Mouse (Mus musculus) gastrocnemius, postnatal 14 days (tissue): ENCODE measurements around the gene Mypop. TPM values are rescaled to one million over a fixed set of nuclear protein-coding genes. Genes with fewer than 3 reads are reported as not detected.

Experiments used
- DNase-seq: peaks from one replicate; pipeline ENCODE4 v3.0.0; 2021; ENCODE audit warnings: mixed read lengths
- intact Hi-C: fragments of 180-260 bp; cut with DNase I; formaldehyde crosslinking; loops from one replicate; pipeline ENCODE4 v1.15.1; 2025; ENCODE audit warnings: low total_unique reads
- long read RNA-seq, 2 experiments: library from polyadenylated mRNA; stranded (forward); transcript quantifications; one replicate each; pipeline ENCODE4 v2.0.0; 2021
- total RNA-seq, 2 experiments: library from RNA; stranded (reverse); gene quantifications; 2 replicates each; pipeline ENCODE4 v1.2.3; 2021

The Mypop gene
- 1 to 10 TPM; 2.2 to 3.7 TPM for total RNA-seq
- long read RNA-seq, experiment 1 = 0 reads
- long read RNA-seq, experiment 2, partial matches to known transcripts = 0 of 2 reads
- long read RNA-seq, experiment 2, other reads (novel, unspliced or antisense) = 0 of 2 reads

- intact Hi-C loops = no loop called here
- DNase-seq = peak; percentile 99
These were observed at the start of gene Mypop for GRCm38 (mm10) chr7:18990601-18991295. Mypop (plus strand) TSS chr7:18991245.

- no peak for DNase-seq
- intact Hi-C loops = no loop called here
These were observed 48.7 kb upstream of the Mypop start for GRCm38 (mm10) chr7:18942376-18942775.

DNA sequence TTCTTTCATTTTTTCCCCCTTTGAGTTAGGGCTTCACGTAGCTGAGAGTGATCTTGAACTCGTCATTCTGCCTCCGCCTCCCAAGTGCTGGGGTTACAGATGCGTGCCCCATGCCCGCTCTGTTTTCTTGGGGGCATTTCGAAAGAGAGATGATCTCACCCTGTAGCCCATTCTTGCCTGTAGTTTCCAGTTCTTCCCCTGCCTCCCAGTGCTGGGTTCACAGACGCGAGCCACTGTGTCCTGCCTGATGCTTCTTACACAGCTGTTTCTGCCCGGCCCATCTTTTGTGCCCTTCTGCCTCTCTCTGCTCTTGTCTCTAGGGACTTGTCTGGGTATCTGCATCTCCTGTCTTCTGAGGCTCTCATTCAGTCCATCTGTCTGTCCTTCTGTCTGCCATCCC, 48.2 kb upstream of the Mypop start:
- intact Hi-C loops = no loop called here
- no peak for DNase-seq

GRCm38 (mm10) chr7:18948151-18948550, 42.9 kb upstream of the Mypop start:
- intact Hi-C loops = no loop called here
- DNase-seq = no peak

- intact Hi-C loops = no loop called here
- DNase-seq = no peak
These were observed 41.1 kb upstream of the Mypop start for GRCm38 (mm10) chr7:18949781-18950522.

- intact Hi-C loops = no loop called here
- DNase-seq = no peak
These were observed 40.3 kb upstream of the Mypop start for GRCm38 (mm10) chr7:18950523-18951315.

GRCm38 (mm10) chr7:18951397-18951796, 39.6 kb upstream of the Mypop start:
- intact Hi-C loops = no loop called here

GRCm38 (mm10) chr7:18957569-18958383, 33.3 kb upstream of the Mypop start:
- peak; percentile 53 for DNase-seq
- intact Hi-C loops = no loop called here

More at GRCm38 (mm10) chr7:18951397-18951796, 39.6 kb upstream of the Mypop start:
- peak; percentile 35 for DNase-seq

- intact Hi-C loops = no loop called here
- no peak for DNase-seq
These were observed 32.7 kb upstream of the Mypop start for GRCm38 (mm10) chr7:18958384-18958766.

DNA sequence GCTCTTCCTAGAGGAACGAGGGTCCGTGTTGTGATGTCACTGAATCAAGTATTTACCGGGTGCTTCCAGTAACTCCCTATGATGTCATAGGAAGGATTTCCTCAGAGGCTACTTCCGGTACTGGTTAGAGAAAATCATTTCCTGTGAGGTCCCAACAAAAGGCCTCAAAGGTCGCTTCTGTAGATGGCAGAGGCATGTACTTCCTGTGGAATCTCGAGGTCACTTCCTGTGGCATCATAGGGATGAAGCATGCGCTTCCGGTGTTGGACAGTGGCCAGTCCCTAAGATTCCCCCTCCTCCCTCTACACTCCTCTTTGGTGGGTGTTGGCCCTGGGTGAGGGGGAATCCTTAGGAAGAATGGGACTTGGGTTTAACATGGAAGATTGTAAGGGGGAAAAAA, 31.6 kb upstream of the Mypop start:
- DNase-seq = no peak
- intact Hi-C loops = no loop called here

DNA sequence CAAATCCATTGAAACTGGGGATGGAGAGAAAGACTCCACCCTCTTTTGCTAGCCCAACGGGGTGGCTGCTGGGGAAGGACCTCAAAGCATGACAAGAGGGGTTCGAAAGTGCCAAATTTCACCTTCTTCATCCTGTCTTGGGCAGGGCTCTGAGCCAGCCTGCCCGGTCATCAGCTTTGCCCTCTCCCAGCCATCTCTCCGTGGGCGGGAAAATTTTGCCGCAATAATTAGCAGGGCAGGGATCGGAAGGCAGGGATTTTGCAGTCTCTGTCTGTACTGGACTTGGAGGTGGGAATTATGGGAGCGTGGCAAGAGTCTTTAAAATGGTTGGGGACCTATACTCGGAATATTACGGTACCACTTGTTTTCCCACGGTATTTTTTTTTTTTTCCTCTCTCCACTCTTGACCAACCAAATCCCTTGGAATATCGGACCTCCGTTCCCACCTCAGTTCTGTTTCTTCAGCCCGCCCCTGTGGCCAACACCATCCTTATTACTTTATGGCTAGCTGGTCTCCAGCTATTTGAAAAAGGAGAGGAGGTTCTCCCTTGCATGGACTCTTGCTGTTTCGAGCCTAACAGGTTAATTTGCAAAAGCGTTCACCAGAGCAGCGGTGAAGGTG, 28.8 kb upstream of the Mypop start:
- intact Hi-C loops = no loop called here
- no peak for DNase-seq

DNA sequence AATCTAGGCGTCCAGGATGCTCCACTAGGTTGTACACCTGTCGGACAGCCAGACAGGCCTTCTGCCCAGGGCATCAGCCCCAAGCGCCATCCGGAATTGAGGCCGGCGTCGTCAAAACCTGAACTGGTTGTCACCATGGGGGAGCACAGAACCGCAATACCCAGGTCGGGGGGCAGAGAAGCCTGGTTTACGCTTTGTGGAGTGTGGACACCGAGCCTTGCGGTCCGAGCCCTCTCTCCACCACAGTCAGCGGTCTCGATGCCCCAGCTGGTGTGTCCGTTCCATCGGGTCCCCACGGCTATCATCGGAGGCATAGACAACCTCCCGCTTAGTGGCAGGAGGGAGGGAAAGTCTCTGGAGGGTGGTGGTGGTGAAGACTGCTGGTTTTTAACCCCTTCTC, 28.2 kb upstream of the Mypop start:
- DNase-seq = no peak
- intact Hi-C loops = no loop called here

- intact Hi-C loops = no loop called here
These were observed 27.7 kb upstream of the Mypop start for GRCm38 (mm10) chr7:18963294-18963843.

DNA sequence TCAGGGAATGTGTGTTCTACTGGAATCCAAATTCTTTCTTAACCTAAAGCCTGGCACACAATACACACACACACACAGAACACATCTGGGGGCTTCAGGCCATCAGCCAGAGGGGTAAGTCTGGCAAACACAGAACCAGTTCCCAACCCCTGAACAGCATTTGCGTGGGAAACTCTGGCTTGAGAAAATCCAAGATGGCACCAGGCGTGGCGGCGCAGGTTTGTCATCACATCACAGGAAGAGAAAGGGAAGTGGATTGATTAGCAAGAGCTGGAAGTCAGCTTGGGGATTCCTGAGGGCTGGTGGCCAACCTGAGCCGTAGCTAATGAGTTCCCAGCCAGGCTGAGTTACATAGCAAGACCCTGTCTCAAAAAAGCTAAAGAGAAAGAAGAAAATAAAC, 25.7 kb upstream of the Mypop start:
- intact Hi-C loops = no loop called here
- no peak for DNase-seq

More at GRCm38 (mm10) chr7:18963294-18963843, 27.7 kb upstream of the Mypop start:
- DNase-seq = no peak

- no peak for DNase-seq
- intact Hi-C loops = no loop called here
These were observed 23.4 kb upstream of the Mypop start for GRCm38 (mm10) chr7:18967603-18968002.

- intact Hi-C loops = no loop called here
- DNase-seq = no peak
These were observed 20.1 kb upstream of the Mypop start for GRCm38 (mm10) chr7:18970956-18971355.

- intact Hi-C loops = no loop called here
- no peak for DNase-seq
These were observed 12.7 kb upstream of the Mypop start for GRCm38 (mm10) chr7:18978381-18978780.

DNA sequence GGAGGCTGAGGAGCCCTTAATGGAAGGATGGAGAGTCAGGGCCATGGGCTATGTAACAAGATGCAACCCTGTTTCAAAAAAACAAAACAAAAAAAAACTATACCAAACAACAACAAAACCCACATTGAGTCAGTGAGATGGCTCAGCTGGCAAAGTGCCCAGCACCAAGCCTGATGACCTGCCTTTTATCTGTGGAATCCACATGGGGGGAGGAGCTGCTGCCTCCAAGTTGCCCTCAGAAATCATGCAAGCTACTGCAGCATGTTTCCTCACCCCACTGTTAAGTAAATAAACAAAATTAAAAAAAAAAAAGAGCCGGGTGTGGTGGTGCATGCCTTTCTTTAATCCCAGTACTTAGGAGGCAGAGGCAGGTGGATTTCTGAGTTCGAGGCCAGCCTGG, 4.5 kb upstream of the Mypop start:
- no peak for DNase-seq
- intact Hi-C loops = loop anchor here (10.0 kb wide), 1 partner anchor 72 kb away; the partner anchor contains the start of gene Ccdc61
